Mouse (Mus musculus): ENCODE measurements around the gene Themis.
A peak's percentile ranks its signal among the peaks of the same experiment; 100 is the strongest.

Gene Themis

GRCm38 (mm10) chr10:28811928-28812570, 143.9 kb downstream of the Themis start:
- DNase-seq = no peak

DNA sequence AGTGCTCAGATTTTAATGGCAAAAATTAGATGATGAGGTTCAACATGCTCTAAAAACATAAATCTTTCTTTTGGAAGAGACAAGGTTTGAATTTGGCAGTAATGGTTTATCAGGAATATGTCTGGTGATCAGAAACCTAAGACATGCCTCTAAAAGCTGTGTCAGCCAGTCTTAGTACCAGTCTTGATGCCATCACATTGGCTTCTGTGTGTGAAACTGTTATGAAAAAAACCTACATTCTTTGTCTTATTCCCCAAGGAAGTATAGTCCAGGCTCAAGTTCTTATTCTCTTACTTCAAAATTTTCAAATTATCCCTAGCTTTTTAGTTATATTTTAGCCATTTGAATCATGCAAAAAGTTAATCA, 144.4 kb downstream of the Themis start:
- no peak for DNase-seq

GRCm38 (mm10) chr10:28816160-28816559, 148.0 kb downstream of the Themis start:
- DNase-seq = no peak

GRCm38 (mm10) chr10:28822320-28822719, 154.2 kb downstream of the Themis start:
- no peak for DNase-seq

- no peak for DNase-seq
Observed at GRCm38 (mm10) chr10:28842605-28843004, 174.4 kb downstream of the Themis start.

- DNase-seq = peak; percentile 45 to 69
Observed at GRCm38 (mm10) chr10:28843755-28844717, 175.9 kb downstream of the Themis start.

GRCm38 (mm10) chr10:28856154-28856553, 188.0 kb downstream of the Themis start:
- DNase-seq = no peak

DNA sequence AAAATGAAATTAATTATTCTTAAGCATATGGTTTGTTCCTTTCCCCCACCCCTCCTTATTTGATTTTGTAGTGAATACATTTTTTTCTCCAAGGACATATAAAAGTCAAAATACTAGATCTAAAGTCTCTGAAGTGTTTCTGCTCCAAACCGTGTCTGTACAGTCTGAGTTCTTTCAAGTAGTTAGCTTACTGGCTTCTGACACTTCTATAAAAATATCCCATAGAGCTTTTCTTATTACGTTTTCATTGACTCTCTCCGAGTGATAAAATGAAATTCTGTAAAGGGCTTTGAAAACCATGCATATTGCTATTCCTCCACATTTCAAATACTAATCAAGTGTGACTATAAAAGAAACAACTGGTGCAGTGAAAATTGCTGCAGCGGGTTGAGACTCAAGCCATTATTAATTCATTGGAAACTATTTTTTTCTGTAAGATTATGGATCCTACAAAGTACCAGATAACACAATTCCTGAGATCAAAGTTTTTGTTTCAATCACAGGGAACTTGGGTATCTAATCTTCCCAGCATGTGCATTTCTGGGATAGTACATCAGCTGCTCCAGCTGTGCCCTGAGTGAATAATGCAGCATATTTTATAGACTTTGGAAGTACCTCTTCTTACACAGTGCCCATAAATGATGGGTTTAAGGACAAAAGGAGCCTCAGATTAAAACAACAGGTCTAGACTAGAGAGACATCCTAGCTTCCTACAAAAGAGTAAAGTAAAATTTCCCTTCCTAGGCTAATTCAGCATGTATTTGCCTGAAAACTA, 202.6 kb downstream of the Themis start:
- DNase-seq = no peak

DNA sequence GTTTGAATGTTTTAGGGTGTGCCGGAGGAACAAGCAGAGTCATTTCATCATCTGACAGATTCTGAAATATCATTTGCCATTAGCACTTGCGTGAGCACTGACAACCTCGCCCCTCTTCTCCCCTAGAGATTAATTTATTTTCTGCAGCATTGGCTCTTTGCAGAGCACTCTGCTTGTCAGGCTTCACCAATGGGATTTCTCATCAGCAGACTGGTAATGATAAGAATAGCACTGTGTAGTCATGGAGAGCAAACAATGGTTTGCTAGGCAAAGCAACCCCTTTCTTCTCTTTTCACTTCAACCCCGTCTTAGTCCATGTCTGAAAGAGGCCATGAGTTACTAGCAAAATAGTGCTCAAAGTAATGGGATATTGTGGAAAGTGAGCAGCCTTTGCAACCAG, 206.4 kb downstream of the Themis start:
- no peak for DNase-seq

DNA sequence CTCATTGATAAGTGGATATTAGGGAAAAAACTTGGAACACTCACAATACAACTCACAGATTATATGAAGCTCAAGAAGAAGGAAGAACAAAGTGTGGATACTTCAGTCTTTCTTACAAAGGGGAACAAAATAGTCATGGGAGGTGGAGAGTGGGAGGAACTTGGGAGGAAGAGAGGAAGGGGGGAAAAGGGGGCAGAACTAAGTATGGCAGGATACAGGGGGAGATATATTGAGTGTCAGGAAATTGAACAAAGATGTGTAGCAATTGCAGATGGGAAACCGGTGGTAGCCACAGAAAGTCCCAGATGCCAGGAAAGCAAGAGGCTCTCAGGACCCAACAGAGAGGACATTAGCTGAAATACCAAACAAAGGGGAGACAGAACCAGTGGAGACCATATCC, 219.5 kb downstream of the Themis start:
- no peak for DNase-seq

DNA sequence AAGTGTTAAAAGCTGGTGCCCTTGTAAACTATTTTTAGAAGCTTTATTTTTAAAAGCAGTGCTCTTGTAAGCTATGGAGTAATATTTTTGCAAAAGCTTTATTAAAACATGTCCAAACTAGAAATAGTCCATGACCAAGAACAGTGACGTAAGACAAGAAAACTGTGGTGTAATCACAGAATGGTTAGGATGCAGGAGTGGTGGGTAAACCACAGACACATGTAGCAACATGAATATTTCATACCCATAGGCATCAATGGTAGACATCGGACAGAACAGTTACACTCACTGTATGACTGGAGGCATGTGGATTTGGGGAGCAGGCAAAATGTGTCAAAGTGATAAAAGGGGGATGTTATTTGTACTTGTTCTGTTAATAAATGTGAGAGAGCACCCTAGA, 222.7 kb downstream of the Themis start:
- no peak for DNase-seq

- DNase-seq = no peak
Observed at GRCm38 (mm10) chr10:28898351-28898750, 230.2 kb downstream of the Themis start.

Data from cerebellum, postnatal 25 days (tissue).